Mouse (Mus musculus): ENCODE results near the gene Ccnd3.

Ccnd3 gene

GRCm38 (mm10) chr17:47516232-47516631 is 11.4 kb downstream of the Ccnd3 start:
- DNase-seq = no peak

- DNase-seq = no peak
These were observed 13.4 kb downstream of the Ccnd3 start for GRCm38 (mm10) chr17:47518205-47518604.

- peak; percentile 76 for DNase-seq
These were observed 16.9 kb downstream of the Ccnd3 start for GRCm38 (mm10) chr17:47521551-47522258.

- DNase-seq = no peak
These were observed 17.7 kb downstream of the Ccnd3 start for GRCm38 (mm10) chr17:47522536-47522935.

GRCm38 (mm10) chr17:47523211-47523682 is 18.4 kb downstream of the Ccnd3 start:
- peak; percentile 48 for DNase-seq

- no peak for DNase-seq
These were observed 19.2 kb downstream of the Ccnd3 start for GRCm38 (mm10) chr17:47524055-47524454.

- no peak for DNase-seq
These were observed 20.1 kb downstream of the Ccnd3 start for GRCm38 (mm10) chr17:47524991-47525390.

GRCm38 (mm10) chr17:47526856-47527520 is 22.1 kb downstream of the Ccnd3 start:
- no peak for DNase-seq

- no peak for DNase-seq
These were observed 22.9 kb downstream of the Ccnd3 start for GRCm38 (mm10) chr17:47527581-47528300.

GRCm38 (mm10) chr17:47528919-47529318 is 24.1 kb downstream of the Ccnd3 start:
- no peak for DNase-seq

- no peak for DNase-seq
These were observed 24.7 kb downstream of the Ccnd3 start for GRCm38 (mm10) chr17:47529595-47529994.

GRCm38 (mm10) chr17:47531387-47531818 is 26.6 kb downstream of the Ccnd3 start:
- no peak for DNase-seq

- DNase-seq = no peak
These were observed 27.5 kb downstream of the Ccnd3 start for GRCm38 (mm10) chr17:47532364-47532763.

- DNase-seq = no peak
These were observed 28.8 kb downstream of the Ccnd3 start for GRCm38 (mm10) chr17:47533691-47534090.

- no peak for DNase-seq
These were observed 31.0 kb downstream of the Ccnd3 start for GRCm38 (mm10) chr17:47535812-47536236.

- no peak for DNase-seq
These were observed 33.2 kb downstream of the Ccnd3 start for GRCm38 (mm10) chr17:47538049-47538448.

- DNase-seq = no peak
These were observed 34.3 kb downstream of the Ccnd3 start for GRCm38 (mm10) chr17:47539128-47539527.

GRCm38 (mm10) chr17:47542061-47542460 is 37.2 kb downstream of the Ccnd3 start:
- DNase-seq = no peak

GRCm38 (mm10) chr17:47543051-47543650 is 38.3 kb downstream of the Ccnd3 start:
- peak; percentile 15 for DNase-seq

GRCm38 (mm10) chr17:47545154-47545553 is 40.3 kb downstream of the Ccnd3 start:
- DNase-seq = no peak

GRCm38 (mm10) chr17:47545861-47546331 is 41.0 kb downstream of the Ccnd3 start:
- DNase-seq = no peak

- peak; percentile 16 for DNase-seq
These were observed 46.2 kb downstream of the Ccnd3 start for GRCm38 (mm10) chr17:47551049-47551448.

GRCm38 (mm10) chr17:47552994-47553393 is 48.1 kb downstream of the Ccnd3 start:
- no peak for DNase-seq
